Mouse (Mus musculus): ENCODE results near the gene Gm10139. TPM values are rescaled to one million over a fixed set of nuclear protein-coding genes. Genes with fewer than 3 reads are reported as not detected.
"Not testable (repeated sequence)": the region's sequence is repeated elsewhere in the genome, so short reads cannot be mapped to it uniquely, and the experiment has no call there.

The Gm10139 gene
- total RNA-seq (2021) = not detected
- long read RNA-seq, experiment 1 = 0 reads
- long read RNA-seq, experiment 2 = 0 reads

- H3K27ac ChIP-seq; DNase-seq (ENCODE audit: low spot score in 2 of 2); H3K4me3 ChIP-seq: not testable (repeated sequence)
Measured at GRCm38 (mm10) chr13:65512378-65512777, at the start of gene Gm10139. TSS of gene Gm10139 (plus strand) at chr13:65512678.

GRCm38 (mm10) chr13:65557636-65558035, 45.2 kb downstream of the Gm10139 start:
- not testable (repeated sequence) for DNase-seq (ENCODE audit: low spot score in 2 of 2); H3K27ac ChIP-seq; H3K4me3 ChIP-seq

Other genes starting within 250 kb of the Gm10139 start
- 10 to 100 TPM; 66.5 to 68.5 TPM for gene Zfp369, start 233.9 kb upstream of the Gm10139 start, total RNA-seq (2021)